Comparison of ENCODE assay signal across 8 mouse cellular contexts in genomic region chr17:47468466-47468865, GRCm38 (mm10). TPM values are rescaled to one million over a fixed set of nuclear protein-coding genes. Genes with fewer than 3 reads are reported as not detected.
A peak's percentile ranks its signal among the peaks of the same experiment; 100 is the strongest.
DNase-seq lines count a peak whose midpoint lies in the region; ATAC-seq lines count a peak whose summit lies in the region.

No protein-coding gene starts in this region.

- H3K27ac ChIP-seq in heart, embryonic 10.5 days: peak overlapping the region; percentile 84
- H3K27ac ChIP-seq in embryonic facial prominence, embryonic 10.5 days (replicated peaks): peak overlapping the region; percentile 54
- H3K27ac ChIP-seq in hindbrain, embryonic 12.5 days: no peak overlapping the region
- no peak overlapping the region for H3K27ac ChIP-seq in midbrain, embryonic 15.5 days

- H3K9me3 ChIP-seq in heart, embryonic 10.5 days: no peaks in the 10 kb centered on the region
- no peaks in the 10 kb centered on the region for H3K9me3 ChIP-seq in embryonic facial prominence, embryonic 10.5 days
- H3K9me3 ChIP-seq in hindbrain, embryonic 12.5 days (replicated peaks): no peaks in the 10 kb centered on the region
- no peaks in the 10 kb centered on the region for H3K9me3 ChIP-seq in midbrain, embryonic 15.5 days

- peaks cover 73% of the 10 kb centered on the region for H3K27me3 ChIP-seq in heart, embryonic 10.5 days (ENCODE audit: insufficient read depth, poor library complexity, severe bottlenecking)
- H3K27me3 ChIP-seq in embryonic facial prominence, embryonic 10.5 days (replicated peaks; ENCODE audit: low read depth, poor library complexity, severe bottlenecking): peaks cover 83% of the 10 kb centered on the region
- H3K27me3 ChIP-seq in hindbrain, embryonic 12.5 days: peaks cover 64% of the 10 kb centered on the region
- H3K27me3 ChIP-seq in midbrain, embryonic 15.5 days (replicated peaks): peaks cover 25% of the 10 kb centered on the region

- H3K4me1 ChIP-seq in heart, embryonic 10.5 days: peaks cover 72% of the 10 kb centered on the region
- H3K4me1 ChIP-seq in embryonic facial prominence, embryonic 10.5 days: peaks cover 61% of the 10 kb centered on the region
- H3K4me1 ChIP-seq in hindbrain, embryonic 12.5 days: peaks cover 11% of the 10 kb centered on the region
- H3K4me1 ChIP-seq in midbrain, embryonic 15.5 days: no peaks in the 10 kb centered on the region

- H3K4me2 ChIP-seq in hindbrain, embryonic 12.5 days (replicated peaks): peak overlapping the region; percentile 34
- peak overlapping the region; percentile 10; the same call in 1 of the 2 replicates for H3K4me2 ChIP-seq in midbrain, embryonic 15.5 days

- H3K4me3 ChIP-seq in heart, embryonic 10.5 days: peak overlapping the region; percentile 55
- peak overlapping the region; percentile 49 for H3K4me3 ChIP-seq in embryonic facial prominence, embryonic 10.5 days
- H3K4me3 ChIP-seq in hindbrain, embryonic 12.5 days: peak overlapping the region; percentile 23
- peak overlapping the region; percentile 2; the same call in 1 of the 2 replicates for H3K4me3 ChIP-seq in midbrain, embryonic 15.5 days

- H3K9ac ChIP-seq in hindbrain, embryonic 12.5 days: no peak overlapping the region
- no peak overlapping the region for H3K9ac ChIP-seq in midbrain, embryonic 15.5 days

- 6% methylated on average over 34 of the region's 34 CpGs for WGBS in heart, embryonic 10.5 days
- WGBS in embryonic facial prominence, embryonic 10.5 days: 9% methylated on average over 34 of the region's 34 CpGs
- WGBS in hindbrain, embryonic 12.5 days: 3% methylated on average over 34 of the region's 34 CpGs
- WGBS in midbrain, embryonic 15.5 days: 4% methylated on average over 34 of the region's 34 CpGs

- H3K36me3 ChIP-seq in heart, embryonic 10.5 days: peaks cover 10% of the 10 kb centered on the region
- no peaks in the 10 kb centered on the region; the same call in 1 of the 2 replicates for H3K36me3 ChIP-seq in embryonic facial prominence, embryonic 10.5 days (replicated peaks)
- no peaks in the 10 kb centered on the region for H3K36me3 ChIP-seq in hindbrain, embryonic 12.5 days
- no peaks in the 10 kb centered on the region for H3K36me3 ChIP-seq in midbrain, embryonic 15.5 days (replicated peaks)

- intact Hi-C loops in left cerebral cortex, postnatal 10 days (cut with DNase I): no loop called here

- ATAC-seq in hindbrain, embryonic 12.5 days (ENCODE audit: low FRiP score): no peak
- no peak for ATAC-seq in midbrain, embryonic 15.5 days (replicated peaks)

- no peak for DNase-seq in heart, embryonic 10.5 days (ENCODE audit: low spot score)
- no peak for DNase-seq in heart, adult 9 months (ENCODE audit: low spot score in 2 of 2)
- peak; percentile 51 for DNase-seq in embryonic facial prominence, embryonic 10.5 days (ENCODE audit: low spot score)
- no peak for DNase-seq in left cerebral cortex, postnatal 10 days (ENCODE audit: extremely low spot score in 1 of 2, low spot score in 2 of 2)
- DNase-seq in spleen, adult 12 weeks (ENCODE audit: low spot score): no peak
- DNase-seq in adrenal gland, adult 2 months: no peak

RNA-seq across cellular contexts. Expression of gene 1700001C19Rik, which starts 31.3 kb away (rescaled TPM):
- polyA plus RNA-seq in heart, embryonic 10.5 days (2016; fragmentation: Nextera tagmentation; extraction: Ambion mirVana): 0.63 and 1.3 TPM in 2 replicates
- 0.25 TPM in 1 of 2 replicates, not detected in the other for polyA plus RNA-seq in embryonic facial prominence, embryonic 10.5 days (2016; fragmentation: Nextera tagmentation; extraction: Ambion mirVana)
- 0.14 and 0.65 TPM in 2 replicates for polyA plus RNA-seq in hindbrain, embryonic 12.5 days (2016; fragmentation: Nextera tagmentation; extraction: Ambion mirVana)
- 0.44 and 0.77 TPM in 2 replicates for polyA plus RNA-seq in midbrain, embryonic 15.5 days (2015; fragmentation: Nextera tagmentation; extraction: Ambion mirVana)
- total RNA-seq in left cerebral cortex, postnatal 10 days (2021): not detected
- not detected for total RNA-seq in adrenal gland, adult 2 months (2021)
- 0.24 TPM in 1 of 2 replicates, not detected in the other for polyA plus RNA-seq in adrenal gland, adult 2 months (2012; rRNA removed)

RNA-seq across cellular contexts. Expression of gene AI661453, which starts 32.1 kb away (rescaled TPM):
- polyA plus RNA-seq in heart, embryonic 10.5 days (2016; fragmentation: Nextera tagmentation; extraction: Ambion mirVana): 0.99 and 1.1 TPM in 2 replicates
- polyA plus RNA-seq in embryonic facial prominence, embryonic 10.5 days (2016; fragmentation: Nextera tagmentation; extraction: Ambion mirVana): 0.27 and 0.36 TPM in 2 replicates
- 0.28 and 0.34 TPM in 2 replicates for polyA plus RNA-seq in hindbrain, embryonic 12.5 days (2016; fragmentation: Nextera tagmentation; extraction: Ambion mirVana)
- polyA plus RNA-seq in midbrain, embryonic 15.5 days (2015; fragmentation: Nextera tagmentation; extraction: Ambion mirVana): 0.26 and 0.33 TPM in 2 replicates
- total RNA-seq in left cerebral cortex, postnatal 10 days (2021): under 1 TPM; 0.30 to 0.61 TPM
- total RNA-seq in adrenal gland, adult 2 months (2021): under 1 TPM; 0.92 to 0.97 TPM
- polyA plus RNA-seq in adrenal gland, adult 2 months (2012; rRNA removed): 0.36 and 0.73 TPM in 2 replicates

RNA-seq across cellular contexts. Expression of gene Taf8, which starts 33.6 kb away (rescaled TPM):
- 23.0 and 28.5 TPM in 2 replicates for polyA plus RNA-seq in heart, embryonic 10.5 days (2016; fragmentation: Nextera tagmentation; extraction: Ambion mirVana)
- polyA plus RNA-seq in embryonic facial prominence, embryonic 10.5 days (2016; fragmentation: Nextera tagmentation; extraction: Ambion mirVana): 32.0 and 35.3 TPM in 2 replicates
- 27.5 and 29.5 TPM in 2 replicates for polyA plus RNA-seq in hindbrain, embryonic 12.5 days (2016; fragmentation: Nextera tagmentation; extraction: Ambion mirVana)
- polyA plus RNA-seq in midbrain, embryonic 15.5 days (2015; fragmentation: Nextera tagmentation; extraction: Ambion mirVana): 22.0 and 22.4 TPM in 2 replicates
- 10 to 100 TPM; 13.8 to 14.3 TPM for total RNA-seq in left cerebral cortex, postnatal 10 days (2021)
- total RNA-seq in adrenal gland, adult 2 months (2021): 10 to 100 TPM; 19.5 to 19.8 TPM
- polyA plus RNA-seq in adrenal gland, adult 2 months (2012; rRNA removed): 12.5 and 15.6 TPM in 2 replicates

RNA-seq across cellular contexts. Expression of gene Ccnd3, which starts 36.4 kb away (rescaled TPM):
- 552 and 644 TPM in 2 replicates for polyA plus RNA-seq in heart, embryonic 10.5 days (2016; fragmentation: Nextera tagmentation; extraction: Ambion mirVana)
- polyA plus RNA-seq in embryonic facial prominence, embryonic 10.5 days (2016; fragmentation: Nextera tagmentation; extraction: Ambion mirVana): 325 and 335 TPM in 2 replicates
- 177 and 179 TPM in 2 replicates for polyA plus RNA-seq in hindbrain, embryonic 12.5 days (2016; fragmentation: Nextera tagmentation; extraction: Ambion mirVana)
- polyA plus RNA-seq in midbrain, embryonic 15.5 days (2015; fragmentation: Nextera tagmentation; extraction: Ambion mirVana): 74.0 and 87.8 TPM in 2 replicates
- 10 to 100 TPM; 24.5 to 26.7 TPM for total RNA-seq in left cerebral cortex, postnatal 10 days (2021)
- total RNA-seq in adrenal gland, adult 2 months (2021): 100 to 1,000 TPM; 326 to 471 TPM
- 1,307 and 1,375 TPM in 2 replicates for polyA plus RNA-seq in adrenal gland, adult 2 months (2012; rRNA removed)

Comparison
In these comparisons a context has a peak if more than half of its experiments do, and no peak if none do; other contexts are left out.
1. H3K27ac ChIP-seq: peak in heart, embryonic 10.5 days (single experiment) and embryonic facial prominence, embryonic 10.5 days (single experiment); none in hindbrain, embryonic 12.5 days (single experiment) and midbrain, embryonic 15.5 days (single experiment).
2. H3K4me3 ChIP-seq: peak in every context shown above with its lines; median percentile 55 in heart, embryonic 10.5 days; 49 in embryonic facial prominence, embryonic 10.5 days; 23 in hindbrain, embryonic 12.5 days; 2 in midbrain, embryonic 15.5 days.